Mouse (Mus musculus) effector memory CD4-positive, alpha-beta T cell, adult 7 months (primary cell): Measurements from ENCODE around the gene Uap1. TPM values are rescaled to one million over a fixed set of nuclear protein-coding genes. Genes with fewer than 3 reads are reported as not detected.

ENCODE experiments used
- polyA plus RNA-seq: library from polyadenylated mRNA; unstranded; fragments of 100-300 nt; shearing (Covaris generic); gene quantifications from one replicate; pipeline ENCODE4 v1.2.1, GENCODE M21; 2017

Gene Uap1
- 67.3 TPM for polyA plus RNA-seq

GRCm38 (mm10) chr1:170174814-170175332 lies at the start of gene Uap1:
Uap1 (minus strand) TSS chr1:170174957.

DNA sequence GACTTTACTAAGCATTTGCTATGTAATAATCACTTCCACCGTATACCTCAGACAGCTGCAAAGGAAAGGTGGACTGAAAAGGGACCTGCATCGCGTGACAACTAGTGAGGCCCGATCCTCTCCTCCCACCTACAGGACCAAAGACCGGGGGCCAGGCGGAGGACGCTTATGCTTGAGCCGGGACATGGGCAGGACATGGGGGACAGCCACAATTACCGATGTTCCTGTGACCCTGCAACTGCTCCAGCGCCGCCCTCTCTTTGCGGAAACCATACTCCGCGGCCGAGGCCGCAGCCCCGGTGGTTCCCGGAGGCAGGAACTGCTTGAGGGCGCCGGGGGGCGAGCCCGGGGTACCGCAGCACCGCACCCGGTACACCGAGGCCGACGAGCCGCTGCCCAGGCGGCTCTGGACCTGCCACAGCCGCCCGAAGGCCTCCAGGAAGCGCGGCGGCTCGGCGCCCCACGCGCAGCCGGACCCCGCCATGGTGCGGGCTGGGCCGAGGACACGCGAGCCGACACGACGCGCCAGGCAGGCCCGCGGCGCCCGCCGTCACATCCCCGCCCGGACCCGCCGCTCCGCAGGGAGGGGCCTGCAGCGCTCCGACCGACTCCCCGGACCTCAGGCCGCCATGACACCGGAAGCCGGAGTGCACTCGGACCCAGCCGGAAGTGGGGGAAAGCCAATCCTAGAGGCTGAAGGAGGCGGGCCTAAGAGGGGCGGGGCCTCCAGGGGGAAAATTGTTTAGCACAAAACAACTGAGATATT lies 40.2 kb upstream of the Uap1 start, which contains the start of gene Uhmk1:
Gene Uhmk1 (minus strand): TSS at position 641 of the 766 bp plus-strand sequence.

DNA sequence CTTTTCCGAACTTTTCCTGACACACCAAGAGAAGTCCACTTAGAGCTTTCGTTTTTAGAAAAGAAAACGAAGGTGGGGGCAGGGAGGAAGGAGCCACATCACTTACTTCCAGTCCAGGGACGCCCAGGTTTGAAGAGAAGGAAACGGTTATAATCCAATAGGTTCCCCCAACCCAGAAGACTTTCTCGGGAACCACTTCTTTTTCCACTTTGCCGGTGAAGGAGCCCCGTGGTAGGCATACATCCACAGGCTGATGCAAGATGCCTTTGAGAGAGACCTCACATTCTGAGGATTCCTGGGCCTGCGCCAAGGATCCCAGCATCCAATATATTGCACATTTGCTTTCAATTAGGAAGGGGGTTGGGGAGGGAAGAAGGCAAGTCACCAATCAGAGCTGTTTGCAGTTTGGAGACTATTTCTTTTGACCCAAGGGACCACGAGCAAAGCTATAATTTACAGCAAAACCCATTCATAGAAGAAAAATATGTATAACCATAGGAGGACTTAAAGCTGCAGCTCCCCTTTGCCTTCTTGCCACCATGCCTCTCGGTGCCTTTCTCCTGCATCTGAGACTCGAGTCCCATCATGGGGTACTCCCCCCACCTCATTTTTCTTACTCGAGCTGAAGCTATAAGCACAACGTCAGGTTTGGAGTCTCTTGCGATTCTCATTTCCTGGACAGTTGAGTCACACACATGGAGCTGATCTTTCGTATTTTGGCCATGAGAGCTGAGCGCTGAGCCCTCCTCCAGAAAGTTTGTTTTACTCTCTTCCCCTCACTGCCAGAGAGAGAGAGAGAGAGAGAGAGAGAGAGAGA lies 64.0 kb downstream of the Uap1 start, which contains the start of gene Ddr2:
Gene Ddr2 (minus strand): TSS at position 247 of the 817 bp plus-strand sequence.

Other genes with a start within 250 kb of the Uap1 start
- not detected for gene Ccdc190, start 246.3 kb downstream of the Uap1 start, polyA plus RNA-seq
- 7.9 TPM for gene Hsd17b7, start 205.7 kb downstream of the Uap1 start, polyA plus RNA-seq
- gene Ddr2, start 64.2 kb downstream of the Uap1 start, polyA plus RNA-seq, result 0.41 TPM
- gene Uhmk1, start 40.4 kb upstream of the Uap1 start, polyA plus RNA-seq, result 42.3 TPM
- gene Sh2d1b2, start 57.8 kb upstream of the Uap1 start, polyA plus RNA-seq, result not detected
- gene Sh2d1b1, start 102.4 kb upstream of the Uap1 start, polyA plus RNA-seq, result not detected
- not detected for gene Gm7694, start 131.4 kb upstream of the Uap1 start, polyA plus RNA-seq
- 0.68 TPM for gene Spata46, start 133.8 kb upstream of the Uap1 start, polyA plus RNA-seq